Mouse (Mus musculus) lung, postnatal 0 days (tissue): Measurements from ENCODE around the gene Tpte. TPM values are rescaled to one million over a fixed set of nuclear protein-coding genes. Genes with fewer than 3 reads are reported as not detected.

Source experiments
- ATAC-seq: fragments of 200-750 bp; cut with Nextera tagmentation; 2 replicates; pipeline ENCODE4 v1.8.0; 2017; ENCODE audit warnings: moderate library complexity
- DNase-seq: peaks from one replicate; pipeline ENCODE4 v3.0.0-alpha.2; 2016; ENCODE audit warnings: low spot score
- H3K27ac ChIP-seq: fragments of 300-500 bp; sonication (generic); 2 replicates; pipeline ENCODE4 v1.5.1; 2014; ENCODE audit warnings: antibody characterized with exemption, mild to moderate bottlenecking, low read length, mixed read lengths
- H3K27me3 ChIP-seq: fragments of 300-500 bp; sonication (generic); replicated peaks from 2 replicates; pipeline ENCODE4 v1.6.1; 2014; ENCODE audit warnings: low read length, mixed read lengths; ENCODE audit not compliant: insufficient read depth
- H3K36me3 ChIP-seq: fragments of 300-500 bp; sonication (generic); 2 replicates; pipeline ENCODE4 v1.6.1; 2014; ENCODE audit warnings: low read length, mixed read lengths; ENCODE audit not compliant: insufficient read depth
- H3K4me1 ChIP-seq: fragments of 300-500 bp; sonication (generic); 2 replicates; pipeline ENCODE4 v1.6.1; 2014; ENCODE audit warnings: antibody characterized with exemption, low read depth, low read length, mixed read lengths; ENCODE audit not compliant: insufficient read depth
- H3K4me2 ChIP-seq: fragments of 300-500 bp; sonication (generic); replicated peaks from 2 replicates; pipeline ENCODE4 v1.6.1; 2014; ENCODE audit warnings: low read depth, mild to moderate bottlenecking, low read length, moderate library complexity, mixed read lengths
- H3K4me3 ChIP-seq: fragments of 300-500 bp; sonication (generic); 2 replicates; pipeline ENCODE4 v1.5.1; 2014; ENCODE audit warnings: low read depth, low read length
- H3K9ac ChIP-seq: fragments of 300-500 bp; sonication (generic); replicated peaks from 2 replicates; pipeline ENCODE4 v1.6.1; 2014; ENCODE audit warnings: low read depth, mild to moderate bottlenecking
- H3K9me3 ChIP-seq: fragments of 300-500 bp; sonication (generic); 2 replicates; pipeline ENCODE4 v1.6.1; 2016; ENCODE audit warnings: low read length, mixed read lengths
- CTCF ChIP-seq: IDR thresholded peaks from 2 replicates; pipeline ENCODE4 v1.5.1; 2016; ENCODE audit warnings: antibody characterized with exemption, mild to moderate bottlenecking
- EP300 ChIP-seq: IDR thresholded peaks from 2 replicates; pipeline ENCODE4 v1.6.1; 2016; ENCODE audit warnings: antibody characterized with exemption, mild to moderate bottlenecking, control low read depth
- WGBS: fragments of 180-500 bp; shearing (Covaris S2); extraction: QIAGEN DNeasy Blood & Tissue Kit; methylation state at CpG from one replicate; pipeline ENCODE4 v1.1.7; 2014; 5-methylcytosine and 5-hydroxymethylcytosine counted together
- polyA plus RNA-seq: library from polyadenylated mRNA; unstranded; fragments of >200 nt; fragmentation: Nextera tagmentation; extraction: Ambion mirVana; gene quantifications from 2 replicates; pipeline ENCODE4 v1.2.1, GENCODE M21; 2015

Gene Tpte
- polyA plus RNA-seq, 1 experiment from 2014 or later: not detected

- 91% methylated on average over 6 of the region's 6 CpGs for WGBS
- Histone ChIP-seq H3K4me3 (no peak overlapping the region), H3K4me1 (no peaks in the 10 kb centered on the region), H3K27ac (no peak overlapping the region), H3K4me2 (no peak overlapping the region), H3K9me3 (no peaks in the 10 kb centered on the region), H3K9ac (no peak overlapping the region), H3K36me3 (no peaks in the 10 kb centered on the region), H3K27me3 (no peaks in the 10 kb centered on the region)
- ATAC-seq: no peak
- TF ChIP-seq EP300 (no peak), CTCF (no peak)
- DNase-seq: no peak
Observed at GRCm38 (mm10) chr8:22385158-22385557, 101.9 kb downstream of the Tpte start.

- no peak overlapping the region for H3K4me3 ChIP-seq
- 0 out of 2 replicates have a peak, but pooled peaks cover 4% of the 10 kb centered on the region for H3K36me3 ChIP-seq
- DNase-seq (no peak), ATAC-seq (no peak)
- H3K27me3 ChIP-seq: no peaks in the 10 kb centered on the region
- no peak overlapping the region for H3K27ac ChIP-seq
- TF ChIP-seq EP300 (no peak), CTCF (no peak)
- H3K9ac ChIP-seq: no peak overlapping the region
- 73% methylated on average over 10 of the region's 10 CpGs for WGBS
- H3K4me1 ChIP-seq: no peaks in the 10 kb centered on the region
- H3K9me3 ChIP-seq: no peaks in the 10 kb centered on the region
- H3K4me2 ChIP-seq: no peak overlapping the region
Observed at GRCm38 (mm10) chr8:22389874-22390273, 106.6 kb downstream of the Tpte start.

GRCm38 (mm10) chr8:22390766-22391463 is 107.7 kb downstream of the Tpte start:
- Histone ChIP-seq H3K9ac (no peak overlapping the region), H3K4me1 (no peaks in the 10 kb centered on the region), H3K27me3 (no peaks in the 10 kb centered on the region), H3K4me2 (no peak overlapping the region), H3K4me3 (no peak overlapping the region), H3K27ac (no peak overlapping the region), H3K36me3 (0 out of 2 replicates have a peak, but pooled peaks cover 4% of the 10 kb centered on the region), H3K9me3 (no peaks in the 10 kb centered on the region)
- WGBS: 78% methylated on average over 8 of the region's 8 CpGs
- ATAC-seq: no peak
- no peak for TF ChIP-seq CTCF
- no peak for TF ChIP-seq EP300
- DNase-seq: no peak

GRCm38 (mm10) chr8:22394471-22394870 is 111.2 kb downstream of the Tpte start:
- no peak overlapping the region for H3K9ac ChIP-seq
- H3K9me3 ChIP-seq: no peaks in the 10 kb centered on the region
- 0 out of 2 replicates have a peak, but pooled peaks cover 4% of the 10 kb centered on the region for H3K36me3 ChIP-seq
- no peak for DNase-seq
- ATAC-seq: no peak
- WGBS: 69% methylated on average over 4 of the region's 4 CpGs
- H3K4me1 ChIP-seq: peaks cover 6% of the 10 kb centered on the region; the same call in 1 of the 2 replicates
- H3K4me3 ChIP-seq: no peak overlapping the region
- H3K4me2 ChIP-seq: no peak overlapping the region
- TF ChIP-seq EP300: no peak
- TF ChIP-seq CTCF: no peak
- H3K27me3 ChIP-seq: no peaks in the 10 kb centered on the region
- no peak overlapping the region for H3K27ac ChIP-seq

GRCm38 (mm10) chr8:22395256-22395655 is 112.0 kb downstream of the Tpte start:
- no peak overlapping the region for H3K4me3 ChIP-seq
- no peak overlapping the region for H3K9ac ChIP-seq
- H3K4me2 ChIP-seq: no peak overlapping the region
- DNase-seq (no peak), ATAC-seq (no peak)
- H3K27me3 ChIP-seq: no peaks in the 10 kb centered on the region
- no peaks in the 10 kb centered on the region for H3K9me3 ChIP-seq
- H3K36me3 ChIP-seq: 0 out of 2 replicates have a peak, but pooled peaks cover 4% of the 10 kb centered on the region
- H3K27ac ChIP-seq: no peak overlapping the region
- 95% methylated on average over 8 of the region's 8 CpGs for WGBS
- H3K4me1 ChIP-seq: peaks cover 6% of the 10 kb centered on the region; the same call in 1 of the 2 replicates
- no peak for TF ChIP-seq CTCF
- no peak for TF ChIP-seq EP300

GRCm38 (mm10) chr8:22397811-22398141 is 114.5 kb downstream of the Tpte start:
- no peak for DNase-seq
- no peaks in the 10 kb centered on the region for H3K36me3 ChIP-seq
- TF ChIP-seq CTCF (no peak), EP300 (no peak)
- H3K9me3 ChIP-seq: no peaks in the 10 kb centered on the region
- peak overlapping the region; percentile 86 for H3K4me2 ChIP-seq
- ATAC-seq: no peak
- H3K4me1 ChIP-seq: peaks cover 6% of the 10 kb centered on the region; the same call in 1 of the 2 replicates
- peak overlapping the region; percentile 81 for H3K27ac ChIP-seq
- peak overlapping the region; percentile 86 for H3K4me3 ChIP-seq
- 2% methylated on average over 13 of the region's 13 CpGs for WGBS
- H3K27me3 ChIP-seq: no peaks in the 10 kb centered on the region
- H3K9ac ChIP-seq: peak overlapping the region; percentile 71
